ENCODE assay signal across 8 mouse cellular contexts in the genomic region with DNA sequence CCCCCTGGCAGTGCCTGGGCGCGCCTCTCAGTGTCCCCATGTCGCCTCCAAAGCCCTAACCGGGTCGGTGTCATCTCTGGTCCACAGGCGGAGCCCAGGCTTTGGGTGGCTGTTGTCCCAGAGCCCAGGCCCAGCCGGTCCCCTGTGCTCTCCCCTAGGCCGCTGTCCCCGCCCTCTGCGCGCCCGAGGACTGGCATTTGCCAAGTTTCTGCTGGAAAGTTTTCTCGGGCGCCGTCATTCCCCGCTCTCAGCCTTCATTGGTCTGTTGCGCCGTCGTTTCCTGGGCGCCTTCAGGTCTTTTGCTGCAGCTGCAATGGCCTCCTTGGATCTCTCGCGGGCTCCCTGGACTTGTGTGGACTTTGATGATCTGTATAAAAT. TPM values are rescaled to one million over a fixed set of nuclear protein-coding genes. Genes with fewer than 3 reads are reported as not detected.
DNase-seq lines count a peak whose midpoint lies in the region; ATAC-seq and TF ChIP-seq lines count a peak whose summit lies in the region.

No protein-coding gene starts in this region.

- no peak for TF ChIP-seq CTCF in Patski (IDR thresholded peaks at IDR 0.05)
- peak; percentile 17; the same call in 1 of the 2 replicates for TF ChIP-seq CTCF in lung, postnatal 0 days (IDR thresholded peaks at IDR 0.05)

- no peaks in the 10 kb centered on the region for H3K27me3 ChIP-seq in Patski
- H3K27me3 ChIP-seq in hindbrain, embryonic 12.5 days = no peaks in the 10 kb centered on the region
- no peaks in the 10 kb centered on the region for H3K27me3 ChIP-seq in lung, postnatal 0 days (replicated peaks; ENCODE audit: insufficient read depth, low read length)

- TF ChIP-seq EP300 in lung, postnatal 0 days (IDR thresholded peaks at IDR 0.05) = no peak

- ATAC-seq in Patski = peak; percentile 94
- ATAC-seq in hindbrain, embryonic 12.5 days (ENCODE audit: low FRiP score) = peak; percentile 87
- ATAC-seq in lung, postnatal 0 days = peak; percentile 95
- no peak for ATAC-seq in activated CD4-positive, CD25-positive, alpha-beta regulatory T cell, adult 4 months

- H3K4me3 ChIP-seq in hindbrain, embryonic 12.5 days = peak overlapping the region; percentile 58
- H3K4me3 ChIP-seq in lung, postnatal 0 days (ENCODE audit: low read depth, low read length) = peak overlapping the region; percentile 79

- H3K9ac ChIP-seq in hindbrain, embryonic 12.5 days = peak overlapping the region; percentile 69
- H3K9ac ChIP-seq in lung, postnatal 0 days (replicated peaks; ENCODE audit: low read depth) = peak overlapping the region; percentile 99

- H3K36me3 ChIP-seq in hindbrain, embryonic 12.5 days = 0 out of 2 replicates have a peak, but pooled peaks cover 3% of the 10 kb centered on the region
- H3K36me3 ChIP-seq in lung, postnatal 0 days (ENCODE audit: insufficient read depth, low read length) = no peaks in the 10 kb centered on the region

- 0% methylated on average over 22 of the region's 22 CpGs for WGBS in hindbrain, embryonic 12.5 days
- WGBS in lung, postnatal 0 days = under 1% methylated on average over 21 of the region's 22 CpGs

- DNase-seq in Patski (ENCODE audit: low read depth, low spot score) = peak; percentile 47
- DNase-seq in cerebellum, postnatal 10 days = peak; percentile 81 to 84
- peak; percentile 39 to 41 for DNase-seq in frontal cortex, postnatal 25 days (ENCODE audit: low spot score in 2 of 2)
- peak; percentile 17 for DNase-seq in left cerebral cortex, adult 11 months (ENCODE audit: low spot score)
- DNase-seq in lung, postnatal 0 days (ENCODE audit: low spot score) = peak; percentile 96
- peak; percentile 34 for DNase-seq in retina, postnatal 7 days (ENCODE audit: low read depth, low spot score)

- in situ Hi-C loops in Patski (cut with MboI; ENCODE audit: low pct_unique_long_range_greater_than_20kb) = no loop called here

- H3K4me2 ChIP-seq in hindbrain, embryonic 12.5 days (replicated peaks) = peak overlapping the region; percentile 87
- peak overlapping the region; percentile 60 for H3K4me2 ChIP-seq in lung, postnatal 0 days (replicated peaks; ENCODE audit: low read depth, low read length)

- POLR2A ChIA-PET in Patski (lab: Charles Lee) = interaction anchor here (1.3 to 2.1 kb wide), 2 partner anchors 10 to 21 kb away, joined by 4 to 6 read pairs; no protein-coding TSS in a partner anchor

- CTCF ChIA-PET in Patski (lab: Charles Lee) = no interaction called here

- H3K4me1 ChIP-seq in hindbrain, embryonic 12.5 days = 0 out of 2 replicates have a peak, but pooled peaks cover 7% of the 10 kb centered on the region
- H3K4me1 ChIP-seq in lung, postnatal 0 days (ENCODE audit: insufficient read depth, low read depth, low read length) = peaks cover 5% of the 10 kb centered on the region; the same call in 1 of the 2 replicates

- H3K9me3 ChIP-seq in hindbrain, embryonic 12.5 days (replicated peaks) = peaks cover 3% of the 10 kb centered on the region; the same call in 1 of the 2 replicates
- H3K9me3 ChIP-seq in lung, postnatal 0 days (ENCODE audit: low read length) = no peaks in the 10 kb centered on the region

- H3K27ac ChIP-seq in hindbrain, embryonic 12.5 days = peak overlapping the region; percentile 86
- H3K27ac ChIP-seq in lung, postnatal 0 days (ENCODE audit: low read length) = peak overlapping the region; percentile 99

RNA-seq across cellular contexts. Expression of a gene that starts 0.8 kb away (rescaled TPM):
- 138 TPM for polyA plus RNA-seq in Patski (2021)
- 66.2 and 74.8 TPM in 2 replicates for polyA plus RNA-seq in hindbrain, embryonic 12.5 days (2016; fragmentation: Nextera tagmentation; extraction: Ambion mirVana)
- polyA plus RNA-seq in lung, postnatal 0 days (2015; fragmentation: Nextera tagmentation; extraction: Ambion mirVana) = 70.0 and 79.3 TPM in 2 replicates
- not detected for polyA plus RNA-seq in activated CD4-positive, CD25-positive, alpha-beta regulatory T cell, adult 4 months (2017; shearing (Covaris generic))

Comparison
In these comparisons a context has a peak if more than half of its experiments do, and no peak if none do; other contexts are left out.
1. DNase-seq: peak in every context shown above with its lines; median percentile 96 in lung, postnatal 0 days; 82 in cerebellum, postnatal 10 days; 47 in Patski; 40 in frontal cortex, postnatal 25 days; 34 in retina, postnatal 7 days; 17 in left cerebral cortex, adult 11 months.
2. RNA of a gene that starts 0.8 kb away (polyA plus RNA-seq): 138 TPM in Patski (single experiment), 70.0 to 79.3 TPM in lung, postnatal 0 days and 66.2 to 74.8 TPM in hindbrain, embryonic 12.5 days; not detected in activated CD4-positive, CD25-positive, alpha-beta regulatory T cell, adult 4 months; every median in the first group is over 10 times any median in the second.